Mouse (Mus musculus) cerebellum, adult 9-10 months (tissue): ENCODE measurements at regions not wholly inside any gene's neighbourhood (a gene's known extent, or its start where the extent isn't known, plus 50 kb on each side); places are given as distances from the start of the nearest gene placed in this dataset.

Experiments used
- DNase-seq: peaks from one replicate; pipeline ENCODE4 v3.0.0; 2022

- DNase-seq = no peak
These were observed 252.7 kb upstream of the Dnajc24 start for GRCm38 (mm10) chr2:106256012-106256411.

- no peak for DNase-seq
These were observed 231.0 kb upstream of the Dnajc24 start for GRCm38 (mm10) chr2:106234358-106234757.

GRCm38 (mm10) chr2:106231136-106231535, 227.8 kb upstream of the Dnajc24 start:
- DNase-seq = no peak

DNA sequence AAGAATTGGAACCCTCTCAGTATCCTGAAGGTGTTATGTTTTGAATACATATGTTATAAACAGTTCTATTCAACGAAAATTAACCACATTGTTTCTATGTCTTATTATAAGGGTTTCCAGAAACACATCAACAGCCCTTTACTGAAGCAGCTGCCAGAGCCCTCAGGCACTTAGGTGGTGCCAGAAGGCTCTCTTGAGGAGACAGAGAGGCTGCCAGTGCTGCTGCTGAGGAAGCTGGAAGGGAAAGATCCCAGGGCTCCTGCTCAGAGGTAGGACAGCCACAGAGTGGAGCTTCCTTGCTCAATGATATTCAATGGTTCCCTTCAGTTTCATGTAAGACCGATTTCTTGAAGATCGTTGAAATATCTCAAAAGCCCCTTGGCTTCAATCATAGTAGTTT, 226.7 kb upstream of the Dnajc24 start:
- DNase-seq = no peak

DNA sequence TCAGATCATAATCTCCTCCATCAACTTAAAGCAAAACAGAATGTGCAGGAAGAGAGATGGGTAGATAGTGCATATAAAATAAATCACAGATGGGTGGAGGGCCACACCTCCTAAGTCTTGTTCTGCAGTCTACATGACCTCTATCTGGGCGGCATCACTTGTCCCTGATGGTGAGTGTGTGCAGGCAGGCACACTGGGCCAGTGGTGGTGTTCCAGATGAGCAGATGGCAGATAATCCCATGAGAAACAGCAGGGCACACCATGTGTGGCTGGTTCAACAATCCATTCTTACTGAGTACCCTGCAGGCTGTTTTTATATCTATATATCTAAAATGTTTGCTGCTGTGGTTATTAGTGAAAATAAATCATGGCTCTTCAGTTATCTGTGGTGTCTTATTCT, 224.9 kb upstream of the Dnajc24 start:
- DNase-seq = no peak

GRCm38 (mm10) chr2:106216169-106216568, 212.8 kb upstream of the Dnajc24 start:
- no peak for DNase-seq

GRCm38 (mm10) chr2:106213740-106214139, 210.4 kb upstream of the Dnajc24 start:
- DNase-seq = no peak

- no peak for DNase-seq
These were observed 207.4 kb upstream of the Dnajc24 start for GRCm38 (mm10) chr2:106210773-106211172.

DNA sequence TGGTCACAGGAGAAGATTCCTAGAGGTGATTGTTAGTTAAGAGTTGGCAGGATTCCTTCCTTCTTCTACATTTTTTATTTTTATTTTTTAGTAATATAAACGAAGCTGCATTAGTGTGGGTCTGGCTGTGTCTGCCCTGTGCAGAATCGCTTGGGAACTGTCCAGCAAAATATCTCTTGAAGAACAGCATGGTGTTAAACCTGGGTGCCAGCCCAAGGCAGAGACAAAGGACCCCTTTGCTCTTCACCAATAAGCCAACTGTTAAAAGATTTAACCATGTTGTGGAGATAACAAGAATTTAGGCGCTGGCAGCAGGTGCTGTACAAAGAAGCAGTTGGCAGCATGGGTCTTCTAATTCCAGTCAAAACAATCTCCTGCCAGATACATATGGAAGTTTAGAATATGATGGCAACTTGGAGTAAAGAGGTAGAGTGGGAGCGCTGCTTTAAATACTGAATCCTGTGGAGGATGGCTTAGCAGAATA, 205.5 kb upstream of the Dnajc24 start:
- DNase-seq = no peak

- DNase-seq = no peak
These were observed 196.8 kb upstream of the Dnajc24 start for GRCm38 (mm10) chr2:106200130-106200529.

DNA sequence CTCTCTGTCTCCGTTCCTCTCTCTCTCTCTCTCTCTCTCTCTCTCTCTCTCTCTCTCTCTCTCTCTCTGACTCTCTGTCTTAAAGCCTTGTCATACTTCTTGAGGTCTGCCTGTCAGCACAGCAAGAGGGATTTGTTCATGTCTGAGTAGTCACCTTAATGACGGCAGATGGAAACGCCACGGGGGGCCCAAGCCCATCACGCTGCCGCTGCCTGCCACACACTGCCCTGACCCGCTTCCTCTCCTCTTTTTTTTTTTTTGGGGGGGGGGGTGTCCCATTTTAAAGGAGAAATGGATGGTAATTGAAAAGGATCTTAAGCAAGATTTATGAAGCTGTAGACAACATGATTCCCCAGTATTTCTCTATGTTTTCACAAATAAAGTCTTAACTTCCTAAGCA, 191.8 kb upstream of the Dnajc24 start:
- DNase-seq = peak; percentile 92

DNA sequence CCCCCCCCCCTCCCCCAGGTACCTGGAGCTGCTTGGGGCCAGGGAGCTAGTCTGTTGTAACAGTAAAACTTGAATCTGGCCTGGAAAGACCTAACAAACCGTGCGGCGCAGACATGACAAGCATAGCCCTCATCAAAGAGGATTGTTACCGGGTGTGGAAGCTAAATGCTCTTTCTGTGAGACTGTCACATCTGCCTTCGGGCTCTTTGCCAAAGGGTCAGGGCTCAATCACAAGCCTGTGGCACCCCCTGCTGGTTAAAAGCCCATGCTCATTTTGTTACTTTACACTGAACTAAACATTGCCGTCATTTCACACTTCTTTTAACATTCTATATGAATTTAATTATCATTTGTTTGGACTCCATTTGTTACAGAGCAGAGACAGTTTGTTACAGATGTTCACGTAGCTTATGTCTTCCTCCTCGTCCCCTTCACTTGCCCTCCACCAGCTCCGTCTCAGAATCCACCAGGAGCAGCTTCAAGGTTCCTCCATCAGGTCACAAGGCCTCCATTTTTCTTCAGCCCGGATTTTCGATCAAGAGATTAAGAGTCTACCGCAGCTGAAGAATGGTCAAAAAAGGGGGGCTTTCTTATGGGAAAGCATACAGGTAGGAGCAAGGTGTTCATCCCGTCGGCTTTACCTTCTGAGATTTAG, 191.1 kb upstream of the Dnajc24 start:
- peak; percentile 90 for DNase-seq

DNA sequence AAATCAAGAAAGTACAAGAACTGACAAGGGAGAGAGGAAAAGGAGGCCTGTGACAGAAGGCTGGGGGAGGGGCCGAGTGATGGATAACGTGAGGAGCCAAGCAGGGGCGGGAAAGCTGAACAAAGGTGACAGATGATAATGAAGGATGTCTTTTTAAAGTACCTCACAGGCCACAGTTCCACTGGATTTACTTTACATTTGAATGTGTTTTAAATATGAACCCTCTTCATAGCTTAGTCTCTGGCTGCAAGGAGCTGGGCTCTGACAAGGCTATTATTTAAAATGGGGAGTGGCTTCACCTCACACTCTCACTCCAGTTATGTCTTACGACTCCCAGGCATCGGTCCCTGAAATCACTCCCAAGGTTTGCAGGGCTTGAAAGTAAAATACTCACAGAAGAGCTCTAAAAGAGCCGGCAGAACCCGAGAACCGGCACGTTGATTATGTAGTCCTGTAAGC, 190.6 kb upstream of the Dnajc24 start:
- peak; percentile 40 for DNase-seq

DNA sequence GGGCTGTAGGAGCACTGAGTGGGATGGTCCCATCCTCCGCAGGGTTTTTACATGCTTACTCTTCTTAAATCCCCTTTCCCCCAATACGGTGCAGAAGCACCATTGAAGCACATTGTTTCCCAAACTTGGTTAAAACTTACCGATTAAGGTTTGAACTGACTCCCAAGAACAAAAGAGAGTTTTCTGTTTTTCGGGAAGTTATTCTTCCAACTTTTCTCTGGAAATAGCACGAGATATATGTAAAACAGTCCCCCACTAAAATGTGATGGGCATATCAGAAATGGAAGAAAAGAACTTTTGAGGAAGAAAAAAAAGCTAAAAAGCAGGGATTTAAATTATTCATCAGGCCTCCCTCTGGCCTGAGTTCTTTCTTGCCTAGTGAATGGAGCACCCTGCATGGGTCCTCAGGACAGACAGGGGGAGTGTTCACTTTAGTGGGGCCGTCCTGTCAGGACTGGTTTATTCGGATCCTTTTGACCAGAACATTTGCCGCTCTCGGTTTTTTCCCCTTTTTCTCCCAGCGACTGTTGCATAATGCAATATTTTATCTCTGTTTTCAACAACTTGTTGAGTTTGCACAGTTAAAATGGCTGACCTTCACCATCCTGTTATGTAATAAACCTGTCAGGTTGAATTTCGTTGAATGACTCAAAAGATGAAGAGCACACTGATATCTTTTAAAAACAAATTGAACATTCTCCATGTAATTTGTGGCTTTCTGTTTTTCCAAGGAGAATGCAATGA, 187.4 kb upstream of the Dnajc24 start:
- no peak for DNase-seq

DNA sequence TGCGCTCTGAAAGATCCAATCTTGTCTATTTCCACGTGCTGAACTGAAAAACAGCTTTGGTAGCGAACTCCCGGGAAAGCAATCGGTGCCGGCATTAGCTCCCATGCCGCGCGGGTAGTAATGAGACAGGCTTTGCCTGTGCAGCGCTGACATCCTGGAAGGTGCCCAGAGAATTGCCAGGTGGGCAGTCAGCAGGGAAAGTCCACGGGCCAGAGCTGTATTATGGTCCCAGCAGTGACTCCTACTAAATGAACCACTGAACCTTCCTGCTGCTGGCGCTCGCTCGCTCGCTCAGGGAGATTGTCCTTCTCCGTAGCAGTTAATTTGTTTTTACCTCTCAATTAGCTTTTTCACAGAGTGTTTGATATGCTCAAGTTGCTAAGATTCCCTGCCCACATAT, 180.3 kb upstream of the Dnajc24 start:
- peak; percentile 87 for DNase-seq

GRCm38 (mm10) chr2:106182051-106182450, 178.7 kb upstream of the Dnajc24 start:
- DNase-seq = no peak

DNA sequence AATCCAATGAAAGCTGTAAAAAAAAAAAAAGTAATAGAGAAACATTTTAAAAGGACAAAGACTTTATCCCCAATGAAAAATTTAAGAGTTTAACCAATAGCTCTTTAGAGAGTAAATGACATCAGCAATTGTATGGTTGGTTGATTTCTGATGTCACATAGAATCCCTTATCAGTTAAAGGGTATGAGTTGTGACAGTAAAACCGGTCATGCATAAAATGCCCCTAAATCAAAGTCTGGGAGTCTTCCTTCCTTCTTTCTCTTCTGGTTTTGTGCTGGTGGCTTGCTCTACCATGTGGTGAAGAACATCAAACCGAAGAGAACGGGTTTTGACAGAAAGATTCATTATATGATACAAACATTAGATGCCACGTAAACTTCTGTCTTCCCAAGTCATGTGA, 159.3 kb upstream of the Dnajc24 start:
- no peak for DNase-seq

DNA sequence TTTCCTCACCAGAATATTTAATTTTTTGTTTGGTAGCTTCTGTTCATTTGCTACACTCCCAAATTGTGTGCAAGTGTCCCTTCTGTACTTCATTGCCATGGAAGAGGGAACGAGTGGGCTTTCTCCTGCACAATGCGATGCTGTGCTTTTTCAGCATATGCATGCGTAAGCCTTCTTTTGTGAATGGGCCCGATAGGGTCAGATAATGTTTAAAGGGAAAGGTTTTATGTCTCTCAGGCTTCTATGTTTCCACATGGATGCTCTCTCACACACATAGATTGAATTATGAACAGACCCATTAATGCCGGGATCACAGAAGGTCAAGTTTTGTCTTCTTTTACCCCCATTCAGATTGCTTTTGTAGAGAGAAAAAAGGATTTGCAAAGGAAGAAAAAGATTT, 158.5 kb upstream of the Dnajc24 start:
- DNase-seq = no peak

GRCm38 (mm10) chr2:106149701-106150100, 146.4 kb upstream of the Dnajc24 start:
- no peak for DNase-seq

- no peak for DNase-seq
These were observed 137.6 kb upstream of the Dnajc24 start for GRCm38 (mm10) chr2:106140931-106141330.

DNA sequence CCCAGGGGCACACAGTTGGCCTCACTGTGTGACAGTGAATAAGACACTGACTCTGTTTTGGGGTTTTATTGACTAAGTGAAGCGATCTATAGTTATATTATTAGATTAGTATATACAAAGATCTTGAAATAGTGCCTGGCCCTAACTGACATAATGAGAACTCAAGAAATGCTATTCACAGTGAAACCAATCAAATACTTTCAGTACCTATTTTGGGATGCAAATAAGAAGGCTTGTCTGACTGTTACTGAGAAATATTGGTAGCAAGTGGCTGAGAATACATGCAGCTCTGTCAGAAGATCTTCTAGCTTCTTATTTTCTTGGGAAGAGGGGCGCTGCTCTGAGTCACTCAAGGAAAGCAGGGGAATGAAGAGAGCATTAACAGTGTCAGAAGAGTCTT, 97.7 kb upstream of the Dnajc24 start:
- no peak for DNase-seq

DNA sequence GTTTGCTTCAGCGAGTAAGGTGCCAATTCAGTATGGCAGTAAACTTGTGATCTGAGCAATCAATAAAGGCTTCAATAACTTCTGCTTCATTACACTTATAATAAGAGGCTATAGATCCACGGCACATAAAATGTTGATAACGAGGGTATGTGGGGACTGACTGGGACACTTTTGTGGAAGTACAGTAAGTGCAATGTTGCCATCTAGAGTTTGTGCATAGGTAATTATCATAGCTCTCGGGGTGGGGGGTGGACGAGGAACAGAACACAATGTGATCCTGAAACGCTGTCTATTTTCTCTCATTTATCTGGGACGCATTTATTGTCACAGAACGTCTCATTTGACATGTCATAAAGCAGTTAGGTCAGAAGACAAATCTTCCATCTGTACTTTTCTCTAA, 82.8 kb upstream of the Dnajc24 start:
- DNase-seq = peak; percentile 7

DNA sequence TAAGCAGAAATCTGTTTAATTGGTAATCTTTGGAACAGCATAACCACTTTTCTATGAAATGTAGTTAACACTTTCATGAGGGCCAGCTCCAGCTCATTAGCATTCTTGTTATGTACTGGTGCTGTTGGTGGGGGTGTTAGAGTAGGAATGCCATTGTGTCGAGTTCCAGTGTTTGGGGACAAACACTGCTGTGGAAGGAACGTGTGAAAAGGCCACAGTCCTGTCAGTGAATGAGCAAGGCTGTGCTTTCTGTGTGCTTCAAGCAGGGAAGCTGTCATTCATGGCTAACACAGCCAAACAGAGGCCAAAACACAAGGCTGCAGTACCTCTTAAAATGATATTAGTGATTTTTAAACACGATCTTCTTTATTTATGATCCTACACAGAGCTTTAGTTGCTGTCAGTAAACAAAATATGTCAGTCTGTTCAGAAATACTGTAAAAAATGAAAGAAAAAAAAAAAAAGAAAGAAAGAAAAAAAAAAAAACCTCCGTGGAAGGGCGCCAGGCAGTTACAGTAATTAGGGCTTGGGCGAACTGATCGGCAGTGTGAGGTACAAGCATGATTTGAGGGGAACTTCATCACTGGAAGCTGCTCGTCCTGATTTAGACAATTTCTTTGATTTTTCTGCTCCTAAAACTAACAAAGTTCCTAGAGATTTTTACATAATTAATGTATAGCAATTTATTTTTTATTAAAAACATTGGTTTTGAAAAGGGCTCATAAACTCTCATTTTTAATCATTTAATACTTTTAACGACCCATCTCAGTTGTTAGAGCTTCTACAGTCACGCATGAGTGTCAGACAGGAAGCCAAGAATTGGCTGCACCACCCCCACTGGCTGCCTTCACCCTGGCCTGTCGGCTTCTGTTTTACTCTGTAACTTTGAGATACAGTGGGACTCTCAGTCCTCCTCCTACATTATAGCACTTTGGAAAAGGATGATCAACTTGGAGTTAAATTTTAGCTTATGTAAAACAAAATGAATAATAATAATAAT, 80.8 kb upstream of the Dnajc24 start:
- DNase-seq = no peak
